Mouse (Mus musculus) brain, embryonic 14.5 days (tissue): Measurements from ENCODE around the gene Rnf212.

ENCODE experiments used
- CTCF ChIP-seq: fragments of 200-500 bp; IDR thresholded peaks from 2 replicates; pipeline ENCODE4 v1.5.1; 2012; ENCODE audit warnings: inconsistent platforms, mild to moderate bottlenecking, moderate library complexity, borderline replicate concordance; ENCODE audit not compliant: insufficient read depth, insufficient read length; ENCODE audit errors: extremely low read depth
- POLR2A ChIP-seq: fragments of 200-500 bp; IDR thresholded peaks from 2 replicates; pipeline ENCODE4 v1.6.1; 2012; ENCODE audit warnings: mild to moderate bottlenecking, inconsistent platforms, borderline replicate concordance; ENCODE audit not compliant: poor library complexity, insufficient read depth, insufficient read length, severe bottlenecking; ENCODE audit errors: extremely low read depth

- TF ChIP-seq CTCF (no peak), POLR2A (no peak)
These were observed 60.6 kb downstream of the Rnf212 start for GRCm38 (mm10) chr5:108714149-108714548.
